Mouse (Mus musculus) neural tube, embryonic 12.5 days (tissue): Measurements from ENCODE around the gene Gm20388. TPM values are rescaled to one million over a fixed set of nuclear protein-coding genes. Genes with fewer than 3 reads are reported as not detected.

ENCODE experiments used
- ATAC-seq: fragments of 200-750 bp; cut with Nextera tagmentation; 2 replicates; pipeline ENCODE4 v1.8.0; 2017; ENCODE audit warnings: low read depth, mild to moderate bottlenecking, moderate TSS enrichment, moderate library complexity; ENCODE audit not compliant: low FRiP score
- H3K27ac ChIP-seq: fragments of 300-500 bp; sonication (generic); 2 replicates; pipeline ENCODE4 v1.5.1; 2016
- H3K27me3 ChIP-seq: fragments of 300-500 bp; sonication (generic); replicated peaks from 2 replicates; pipeline ENCODE4 v1.6.1; 2016; ENCODE audit warnings: mild to moderate bottlenecking
- H3K36me3 ChIP-seq: fragments of 300-500 bp; sonication (generic); 2 replicates; pipeline ENCODE4 v1.6.1; 2016; ENCODE audit warnings: mild to moderate bottlenecking
- H3K4me1 ChIP-seq: fragments of 300-500 bp; sonication (generic); 2 replicates; pipeline ENCODE4 v1.6.1; 2016
- H3K4me2 ChIP-seq: fragments of 300-500 bp; sonication (generic); replicated peaks from 2 replicates; pipeline ENCODE4 v1.6.1; 2016; ENCODE audit warnings: mild to moderate bottlenecking
- H3K4me3 ChIP-seq: fragments of 300-500 bp; sonication (generic); 2 replicates; pipeline ENCODE4 v1.5.1; 2016
- H3K9ac ChIP-seq: fragments of 300-500 bp; sonication (generic); 2 replicates; pipeline ENCODE4 v1.6.1; 2016; ENCODE audit warnings: mild to moderate bottlenecking
- H3K9me3 ChIP-seq: fragments of 300-500 bp; sonication (generic); 2 replicates; pipeline ENCODE4 v1.6.1; 2016; ENCODE audit warnings: mild to moderate bottlenecking
- WGBS: fragments of 180-500 bp; shearing (Covaris S2); methylation state at CpG from one replicate; pipeline ENCODE4 v1.1.7; 2016; 5-methylcytosine and 5-hydroxymethylcytosine counted together
- polyA plus RNA-seq: library from polyadenylated mRNA; unstranded; fragments of >200 nt; fragmentation: Nextera tagmentation; extraction: Ambion mirVana; gene quantifications from 2 replicates; pipeline ENCODE4 v1.2.1, GENCODE M21; 2016

Gm20388 gene
- polyA plus RNA-seq, 1 experiment from 2014 or later: not detected

DNA sequence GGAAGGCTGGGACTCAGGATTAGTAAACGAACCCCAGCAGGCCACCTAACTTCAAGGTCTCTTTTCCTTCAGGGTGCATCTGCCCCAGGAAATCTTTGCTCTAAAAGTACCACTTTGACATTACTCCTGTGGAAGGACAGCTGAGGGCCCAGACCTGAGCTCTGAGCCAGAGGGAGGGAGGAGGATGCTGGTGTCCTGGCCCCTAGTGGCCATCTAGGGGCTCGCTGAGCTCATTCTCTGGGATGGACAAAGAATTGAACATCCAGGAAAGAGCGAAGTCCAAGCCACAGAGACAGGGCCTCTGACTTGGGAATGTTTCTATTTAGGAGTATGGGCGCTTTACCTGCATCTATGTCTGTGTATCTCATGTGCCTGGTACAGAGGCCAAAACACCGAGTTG, 4441.0 kb downstream of the Gm20388 start:
- Histone ChIP-seq H3K27ac (no peak overlapping the region), H3K4me3 (no peak overlapping the region), H3K4me2 (no peak overlapping the region), H3K27me3 (no peaks in the 10 kb centered on the region), H3K4me1 (peaks cover 3% of the 10 kb centered on the region; the same call in 1 of the 2 replicates), H3K36me3 (no peaks in the 10 kb centered on the region), H3K9me3 (no peaks in the 10 kb centered on the region), H3K9ac (no peak overlapping the region)
- WGBS: 69% methylated on average over 5 of the region's 5 CpGs
- no peak for ATAC-seq

DNA sequence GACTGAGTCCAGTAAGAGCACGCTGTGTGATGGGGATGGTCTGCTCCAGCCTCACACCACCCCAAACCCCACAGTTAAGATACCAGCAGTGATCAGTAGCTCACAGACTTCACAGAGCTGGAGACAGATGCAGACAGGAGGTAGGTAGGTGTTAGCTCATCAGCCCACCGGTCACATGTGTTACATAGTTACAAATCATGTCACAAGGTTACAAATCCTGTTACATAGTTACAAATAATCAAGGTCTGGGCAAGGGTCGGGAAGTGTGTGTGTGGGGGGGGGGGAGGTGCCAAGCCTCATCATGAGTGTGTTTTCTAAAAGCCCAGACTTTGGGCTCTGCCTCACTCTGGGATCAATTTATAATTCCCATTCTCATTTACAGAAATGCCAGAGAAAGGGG, 4450.3 kb downstream of the Gm20388 start:
- Histone ChIP-seq H3K4me1 (no peaks in the 10 kb centered on the region), H3K9me3 (peaks cover 7% of the 10 kb centered on the region), H3K36me3 (no peaks in the 10 kb centered on the region), H3K9ac (no peak overlapping the region), H3K4me3 (no peak overlapping the region), H3K4me2 (no peak overlapping the region), H3K27me3 (no peaks in the 10 kb centered on the region), H3K27ac (no peak overlapping the region)
- 78% methylated on average over 3 of the region's 3 CpGs for WGBS
- no peak for ATAC-seq

DNA sequence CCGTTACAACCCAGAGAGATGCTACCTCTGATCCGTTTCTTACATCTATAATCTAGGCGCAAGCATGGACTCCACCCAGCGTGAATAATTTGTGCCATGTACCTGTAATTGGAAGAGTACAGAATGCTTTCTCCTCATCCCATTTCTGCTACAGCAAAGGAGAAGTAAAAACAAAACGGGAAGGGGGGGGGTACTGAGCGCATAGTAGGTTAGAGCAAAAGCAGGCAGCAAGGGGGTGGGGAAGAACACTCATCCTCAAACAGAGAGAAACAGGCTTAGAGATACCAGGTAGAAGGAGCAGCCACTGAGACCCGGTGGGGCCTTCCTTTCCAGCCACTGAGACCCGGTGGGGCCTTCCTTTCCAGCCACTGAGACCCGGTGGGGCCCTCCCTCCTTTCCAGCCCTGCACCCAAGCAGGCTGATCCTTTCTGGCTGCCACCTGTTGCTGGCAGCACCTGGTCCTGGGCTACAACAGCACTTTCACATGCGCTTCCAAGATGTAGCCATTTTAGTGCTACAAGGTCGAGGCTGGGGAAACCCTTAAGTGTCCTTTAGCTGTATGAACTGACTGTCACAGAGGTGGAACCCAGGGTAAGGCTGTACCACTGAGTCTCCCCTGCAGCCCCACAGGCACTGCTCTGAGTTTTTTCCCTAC, 4451.3 kb downstream of the Gm20388 start:
- H3K9ac ChIP-seq: no peak overlapping the region
- H3K27me3 ChIP-seq: no peaks in the 10 kb centered on the region
- H3K4me1 ChIP-seq: no peaks in the 10 kb centered on the region
- H3K27ac ChIP-seq: no peak overlapping the region
- no peak overlapping the region for H3K4me3 ChIP-seq
- ATAC-seq: no peak
- H3K9me3 ChIP-seq: peaks cover 7% of the 10 kb centered on the region
- H3K4me2 ChIP-seq: no peak overlapping the region
- H3K36me3 ChIP-seq: no peaks in the 10 kb centered on the region; the same call in 1 of the 2 replicates
- 82% methylated on average over 11 of the region's 11 CpGs for WGBS

DNA sequence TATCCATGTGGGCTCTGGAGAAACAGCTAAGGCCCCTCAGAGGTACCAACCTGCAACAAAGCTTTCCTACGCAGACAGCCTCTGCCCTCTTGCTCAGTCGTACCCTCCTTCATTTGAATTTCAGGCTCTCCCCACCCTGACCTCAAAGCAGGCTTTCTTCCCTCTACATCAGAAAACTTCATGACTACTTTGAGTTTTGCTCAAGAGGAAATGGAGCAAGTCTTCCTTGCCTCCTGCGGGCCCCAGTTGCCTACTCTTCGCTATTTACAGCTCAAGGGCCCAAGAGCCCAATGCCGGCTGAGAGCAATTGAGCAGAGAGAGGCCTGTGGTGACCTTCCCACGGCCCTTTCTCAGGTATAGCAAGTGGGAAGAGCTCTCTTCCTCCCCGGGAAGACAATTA, 4451.9 kb downstream of the Gm20388 start:
- H3K27me3 ChIP-seq: no peaks in the 10 kb centered on the region
- H3K27ac ChIP-seq: no peak overlapping the region
- ATAC-seq: no peak
- H3K4me1 ChIP-seq: no peaks in the 10 kb centered on the region
- 76% methylated on average over 7 of the region's 7 CpGs for WGBS
- H3K4me3 ChIP-seq: no peak overlapping the region
- H3K4me2 ChIP-seq: no peak overlapping the region
- no peak overlapping the region for H3K9ac ChIP-seq
- H3K9me3 ChIP-seq: peaks cover 7% of the 10 kb centered on the region
- H3K36me3 ChIP-seq: no peaks in the 10 kb centered on the region; the same call in 1 of the 2 replicates

GRCm38 (mm10) chr8:124363337-124363736, 4452.7 kb downstream of the Gm20388 start:
- no peak overlapping the region for H3K9ac ChIP-seq
- H3K9me3 ChIP-seq: peaks cover 7% of the 10 kb centered on the region
- H3K4me3 ChIP-seq: no peak overlapping the region
- ATAC-seq: no peak
- H3K4me2 ChIP-seq: no peak overlapping the region
- H3K27ac ChIP-seq: no peak overlapping the region
- no peaks in the 10 kb centered on the region for H3K4me1 ChIP-seq
- no peaks in the 10 kb centered on the region for H3K27me3 ChIP-seq
- no peaks in the 10 kb centered on the region; the same call in 1 of the 2 replicates for H3K36me3 ChIP-seq
- WGBS: 94% methylated on average over 15 of the region's 15 CpGs

DNA sequence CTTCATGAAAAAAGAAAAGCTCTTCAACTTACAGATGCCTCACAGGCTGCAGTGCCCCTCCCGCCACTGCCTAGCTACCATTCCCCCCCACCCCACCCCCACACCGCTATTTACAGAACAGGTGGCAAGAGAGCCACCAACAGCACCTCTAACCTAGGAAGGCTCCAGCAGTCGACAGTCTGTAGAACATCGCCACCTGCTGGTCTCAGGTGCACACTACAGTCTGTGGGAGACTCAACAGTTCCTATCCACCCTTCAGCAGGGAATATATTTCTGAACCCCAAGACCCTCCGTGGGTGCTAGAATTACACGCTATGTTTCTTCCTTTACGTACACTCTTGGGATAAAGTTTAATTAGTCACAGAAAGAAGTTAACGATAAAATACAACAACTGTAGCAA, 4457.6 kb downstream of the Gm20388 start:
- ATAC-seq: no peak

GRCm38 (mm10) chr8:124370422-124371183, 4460.0 kb downstream of the Gm20388 start:
- no peaks in the 10 kb centered on the region for H3K27me3 ChIP-seq
- H3K4me2 ChIP-seq: no peak overlapping the region
- no peak overlapping the region for H3K9ac ChIP-seq
- 0 out of 2 replicates have a peak, but pooled peaks have one; percentile 29 for ATAC-seq
- H3K36me3 ChIP-seq: peaks cover 3% of the 10 kb centered on the region; the same call in 1 of the 2 replicates
- H3K27ac ChIP-seq: no peak overlapping the region
- H3K4me1 ChIP-seq: no peaks in the 10 kb centered on the region
- no peaks in the 10 kb centered on the region for H3K9me3 ChIP-seq
- H3K4me3 ChIP-seq: no peak overlapping the region
- 76% methylated on average over 17 of the region's 17 CpGs for WGBS

More for the DNA sequence above, 4457.6 kb downstream of the Gm20388 start:
- H3K4me3 ChIP-seq: no peak overlapping the region
- H3K4me2 ChIP-seq: no peak overlapping the region
- no peak overlapping the region for H3K9ac ChIP-seq
- peaks cover 3% of the 10 kb centered on the region; the same call in 1 of the 2 replicates for H3K36me3 ChIP-seq
- no peaks in the 10 kb centered on the region for H3K27me3 ChIP-seq
- H3K9me3 ChIP-seq: no peaks in the 10 kb centered on the region
- 25% methylated on average over 8 of the region's 8 CpGs for WGBS
- no peaks in the 10 kb centered on the region for H3K4me1 ChIP-seq
- H3K27ac ChIP-seq: no peak overlapping the region

- WGBS: 92% methylated on average over 23 of the region's 23 CpGs
- no peak for ATAC-seq
These were observed 4460.9 kb downstream of the Gm20388 start for GRCm38 (mm10) chr8:124371410-124372123.

GRCm38 (mm10) chr8:124373753-124374152, 4463.1 kb downstream of the Gm20388 start:
- 91% methylated on average over 5 of the region's 5 CpGs for WGBS
- Histone ChIP-seq H3K4me1 (no peaks in the 10 kb centered on the region), H3K36me3 (peaks cover 5% of the 10 kb centered on the region; the same call in 1 of the 2 replicates), H3K27me3 (no peaks in the 10 kb centered on the region), H3K27ac (no peak overlapping the region), H3K4me2 (no peak overlapping the region), H3K9ac (no peak overlapping the region), H3K4me3 (no peak overlapping the region), H3K9me3 (no peaks in the 10 kb centered on the region)
- no peak for ATAC-seq

More at GRCm38 (mm10) chr8:124371410-124372123, 4460.9 kb downstream of the Gm20388 start:
- Histone ChIP-seq H3K27ac (no peak overlapping the region), H3K36me3 (peaks cover 3% of the 10 kb centered on the region; the same call in 1 of the 2 replicates), H3K9me3 (no peaks in the 10 kb centered on the region), H3K9ac (no peak overlapping the region), H3K4me1 (no peaks in the 10 kb centered on the region), H3K4me3 (no peak overlapping the region), H3K27me3 (no peaks in the 10 kb centered on the region), H3K4me2 (no peak overlapping the region)

- Histone ChIP-seq H3K9me3 (no peaks in the 10 kb centered on the region), H3K27me3 (no peaks in the 10 kb centered on the region), H3K4me2 (no peak overlapping the region), H3K9ac (no peak overlapping the region), H3K27ac (no peak overlapping the region), H3K4me3 (no peak overlapping the region), H3K4me1 (no peaks in the 10 kb centered on the region), H3K36me3 (peaks cover 5% of the 10 kb centered on the region; the same call in 1 of the 2 replicates)
- WGBS: 76% methylated on average over 6 of the region's 6 CpGs
- no peak for ATAC-seq
These were observed 4464.5 kb downstream of the Gm20388 start for GRCm38 (mm10) chr8:124375168-124375567.

DNA sequence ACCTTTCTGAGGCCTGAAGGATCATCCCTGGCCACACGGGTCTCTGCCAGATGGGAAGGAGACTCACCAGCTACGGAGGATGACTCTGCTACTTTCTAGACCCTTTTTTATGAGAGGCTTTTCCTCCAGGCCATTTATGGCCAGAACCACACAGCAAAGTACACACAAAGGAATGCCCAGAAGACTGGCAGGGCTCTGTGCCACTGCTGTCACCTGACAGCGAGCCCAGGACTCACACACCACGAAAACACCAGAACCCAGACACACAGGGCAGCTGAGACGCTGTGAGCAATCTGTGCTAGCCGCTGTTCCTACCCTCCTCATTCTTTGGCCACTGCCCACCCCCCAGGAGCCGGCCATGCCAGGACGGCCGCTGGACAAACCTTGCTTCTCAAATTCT, 4465.1 kb downstream of the Gm20388 start:
- Histone ChIP-seq H3K27me3 (no peaks in the 10 kb centered on the region), H3K27ac (no peak overlapping the region), H3K36me3 (peaks cover 5% of the 10 kb centered on the region; the same call in 1 of the 2 replicates), H3K4me1 (no peaks in the 10 kb centered on the region), H3K9ac (no peak overlapping the region), H3K4me2 (no peak overlapping the region), H3K4me3 (no peak overlapping the region), H3K9me3 (no peaks in the 10 kb centered on the region)
- 82% methylated on average over 9 of the region's 9 CpGs for WGBS
- no peak for ATAC-seq

- Histone ChIP-seq H3K27ac (no peak overlapping the region), H3K9me3 (no peaks in the 10 kb centered on the region), H3K4me2 (no peak overlapping the region), H3K36me3 (peaks cover 5% of the 10 kb centered on the region; the same call in 1 of the 2 replicates), H3K4me3 (no peak overlapping the region), H3K4me1 (no peaks in the 10 kb centered on the region), H3K27me3 (no peaks in the 10 kb centered on the region), H3K9ac (no peak overlapping the region)
- no peak for ATAC-seq
- WGBS: 93% methylated on average over 12 of the region's 12 CpGs
These were observed 4465.8 kb downstream of the Gm20388 start for GRCm38 (mm10) chr8:124376406-124376805.
